Mouse (Mus musculus) T-helper 17 cell (primary cell): Measurements from ENCODE around the gene Dlgap4.

Experiments used
- in situ Hi-C, 2 experiments: fragments of 300-600 bp; cut with MboI, MseI; formaldehyde crosslinking; loops; 1 replicate in 1 of 2; 2 replicates in 1 of 2; pipeline ENCODE4 v1.15.1; 2025; ENCODE audit warnings: high pct_unique_total_duplicates in 2 of 2

The Dlgap4 gene

DNA sequence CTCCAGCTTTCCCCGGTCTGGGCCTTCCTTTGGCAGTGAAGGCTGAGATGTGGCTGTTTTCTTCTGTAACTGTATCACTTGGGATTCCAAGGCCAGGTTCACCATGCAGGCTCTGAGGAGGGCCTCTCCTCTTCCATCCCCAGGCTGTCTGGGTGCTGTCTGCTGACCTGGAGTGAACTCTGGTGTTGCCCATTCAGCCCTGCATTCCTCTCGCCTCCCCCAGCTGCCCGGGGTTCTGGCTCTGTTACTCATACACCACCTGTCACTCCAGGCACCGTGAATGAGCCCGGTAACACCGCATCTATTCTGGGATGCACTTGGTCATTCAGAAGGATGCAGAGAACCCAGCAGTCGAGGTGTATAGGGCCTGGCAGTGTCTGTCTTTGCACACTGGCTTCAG lies 123.3 kb downstream of the Dlgap4 start:
- in situ Hi-C loops: no loop called here

DNA sequence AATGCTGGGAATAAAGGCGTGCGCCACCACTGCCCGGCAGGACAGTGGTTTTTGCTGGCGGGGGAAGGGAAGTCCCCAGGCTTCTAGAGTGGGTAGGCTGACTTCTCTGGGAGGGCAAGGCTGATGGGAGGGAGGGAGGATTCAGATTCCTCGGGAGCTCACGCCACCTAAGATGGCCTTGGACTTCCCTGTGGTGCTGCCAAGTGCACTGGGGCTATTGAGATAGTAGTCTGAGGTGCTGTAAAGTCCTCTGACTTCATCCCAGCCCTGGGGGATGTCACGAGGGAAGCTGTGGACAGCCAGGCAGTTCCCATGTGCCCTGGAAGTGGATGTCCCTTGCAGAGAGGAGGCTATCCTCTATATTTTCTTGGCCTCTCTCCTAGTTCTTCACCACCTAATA lies 124.5 kb downstream of the Dlgap4 start:
- in situ Hi-C loops: no loop called here

DNA sequence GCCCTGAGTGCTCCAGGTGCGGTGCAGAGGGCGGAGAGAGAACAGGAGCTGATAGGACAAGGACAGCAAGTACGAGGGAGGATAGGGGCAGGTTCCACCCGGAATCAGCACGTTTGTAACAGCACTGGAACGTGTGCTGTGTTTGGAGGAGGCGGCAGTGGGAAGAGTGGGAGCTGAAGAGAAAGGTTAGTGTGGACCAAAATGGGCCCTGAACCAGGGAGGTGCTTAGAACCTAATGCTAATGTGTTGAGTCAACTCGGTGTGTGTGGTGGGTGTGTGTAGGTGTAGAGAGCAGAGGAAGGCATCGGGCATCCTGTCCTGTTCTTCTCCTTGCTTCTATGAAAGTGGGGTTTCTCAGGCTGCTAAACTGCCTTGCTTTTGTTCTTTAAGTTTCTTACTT lies 127.8 kb downstream of the Dlgap4 start:
- in situ Hi-C loops: no loop called here

DNA sequence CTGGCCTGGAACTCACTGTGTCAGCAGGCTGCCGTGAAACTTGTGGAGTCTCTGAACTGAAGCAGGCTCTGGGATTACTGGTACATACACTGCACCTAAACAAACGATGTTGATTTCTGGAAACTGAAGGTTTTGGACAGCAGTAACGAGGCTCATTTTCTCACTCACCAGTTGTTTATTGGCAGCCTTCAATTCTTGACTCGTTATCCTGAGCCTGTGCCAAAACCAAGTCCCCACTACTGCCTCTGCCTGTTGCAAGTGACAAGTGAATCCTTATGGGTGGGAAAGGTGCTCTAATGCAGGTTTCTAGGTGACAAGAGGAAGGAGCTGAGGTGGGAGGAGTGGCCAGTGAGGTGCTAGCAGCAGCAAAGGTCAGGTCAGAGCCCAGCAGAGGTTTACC lies 128.5 kb downstream of the Dlgap4 start:
- in situ Hi-C loops: no loop called here

DNA sequence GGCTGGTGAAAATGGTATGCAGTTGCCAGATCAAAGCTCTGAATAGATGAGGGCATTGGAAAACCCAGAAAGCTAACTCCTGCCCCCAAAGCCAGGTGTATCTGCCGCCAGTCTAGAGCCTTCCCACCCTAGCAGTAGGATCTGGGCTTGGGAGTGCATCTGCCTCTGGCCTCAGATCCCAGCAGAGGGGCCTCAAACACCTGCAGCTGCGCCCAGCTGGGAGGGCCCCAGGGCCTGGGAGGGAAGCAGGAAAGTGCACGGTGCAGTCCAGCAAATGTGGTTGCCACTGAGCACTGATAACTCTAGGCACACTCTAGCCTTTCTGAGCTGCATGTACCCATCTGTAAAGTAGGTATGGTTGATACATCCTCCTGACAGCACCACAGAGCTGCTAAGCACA lies 129.7 kb downstream of the Dlgap4 start:
- in situ Hi-C loops: no loop called here

DNA sequence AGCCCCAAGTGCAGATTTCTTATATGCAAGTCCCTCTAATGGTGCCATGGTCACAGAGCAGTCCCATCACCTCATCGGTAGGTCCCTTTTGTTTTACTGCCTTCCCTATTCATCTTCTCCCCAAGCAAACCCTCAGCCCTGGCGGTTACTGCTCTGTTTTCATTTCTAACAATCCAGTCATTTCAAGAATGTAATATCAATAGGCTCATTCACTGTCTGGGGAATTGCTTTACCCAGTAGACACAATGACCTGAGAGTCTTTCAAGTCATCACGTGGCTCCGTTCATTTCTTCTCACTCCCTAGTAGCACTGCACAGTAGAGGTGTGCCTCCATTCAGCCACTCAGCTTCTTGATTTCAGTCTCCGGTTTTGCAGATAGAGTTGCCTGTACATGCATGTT lies 130.9 kb downstream of the Dlgap4 start:
- in situ Hi-C loops: no loop called here

DNA sequence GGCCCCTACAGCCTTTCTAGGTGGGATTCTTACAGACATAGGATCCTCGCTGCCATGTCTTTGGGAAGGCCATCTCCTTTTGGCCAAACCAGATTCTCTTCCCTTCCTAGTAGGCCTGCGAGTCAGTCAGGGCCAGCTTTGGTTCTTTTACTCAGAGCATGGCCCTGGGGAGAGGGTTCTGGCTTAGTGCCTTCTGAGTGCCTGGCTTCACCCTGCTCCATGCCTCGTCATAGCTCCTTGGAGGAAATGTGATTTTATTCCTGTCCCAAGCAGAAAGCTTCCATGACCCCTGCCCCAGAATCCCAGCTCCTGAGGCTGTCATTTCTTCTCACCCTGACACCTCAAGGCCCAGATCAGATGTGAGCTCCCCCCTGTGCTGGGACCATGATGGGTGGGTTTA lies 133.8 kb downstream of the Dlgap4 start:
- in situ Hi-C loops: no loop called here

DNA sequence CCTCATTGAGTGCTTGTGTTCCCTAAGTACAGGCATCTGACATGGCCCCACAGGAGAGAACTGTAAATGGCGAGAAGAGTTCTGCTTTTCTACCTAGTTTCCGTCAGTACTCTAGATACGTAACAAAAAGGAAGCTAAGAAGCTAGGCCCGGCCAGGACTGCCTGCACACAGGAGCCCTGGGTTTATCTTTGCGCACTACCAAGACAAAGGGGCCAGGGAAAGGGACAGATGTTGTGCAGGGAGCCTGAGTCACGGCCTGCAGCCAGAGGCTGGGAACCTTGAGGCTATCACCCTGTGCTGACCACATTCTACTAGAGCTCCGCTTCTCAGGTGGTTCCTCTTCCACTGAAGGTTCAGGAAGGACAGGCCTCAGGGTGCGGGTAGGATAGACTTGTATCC lies 136.2 kb downstream of the Dlgap4 start:
- in situ Hi-C loops: no loop called here

DNA sequence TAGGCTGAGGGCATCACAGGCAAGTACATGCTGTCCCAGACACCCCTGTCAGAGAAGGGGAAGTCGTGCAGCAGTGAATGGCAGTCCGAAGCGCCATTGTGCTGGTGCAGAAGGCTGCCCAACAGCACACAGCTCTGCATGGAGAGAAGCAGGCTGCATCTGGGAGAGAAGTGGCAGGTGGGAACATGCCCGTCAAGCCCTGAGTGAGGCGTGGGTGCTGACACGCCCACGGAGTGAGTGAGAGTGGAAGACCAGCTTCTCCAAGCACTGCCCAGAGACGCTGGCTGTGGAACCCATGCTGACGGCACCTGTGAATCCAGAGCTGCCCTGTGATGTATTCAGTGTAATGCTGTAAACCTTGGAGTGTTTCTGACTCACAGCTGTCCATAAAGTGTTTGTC lies 143.4 kb downstream of the Dlgap4 start:
- in situ Hi-C loops: no loop called here

DNA sequence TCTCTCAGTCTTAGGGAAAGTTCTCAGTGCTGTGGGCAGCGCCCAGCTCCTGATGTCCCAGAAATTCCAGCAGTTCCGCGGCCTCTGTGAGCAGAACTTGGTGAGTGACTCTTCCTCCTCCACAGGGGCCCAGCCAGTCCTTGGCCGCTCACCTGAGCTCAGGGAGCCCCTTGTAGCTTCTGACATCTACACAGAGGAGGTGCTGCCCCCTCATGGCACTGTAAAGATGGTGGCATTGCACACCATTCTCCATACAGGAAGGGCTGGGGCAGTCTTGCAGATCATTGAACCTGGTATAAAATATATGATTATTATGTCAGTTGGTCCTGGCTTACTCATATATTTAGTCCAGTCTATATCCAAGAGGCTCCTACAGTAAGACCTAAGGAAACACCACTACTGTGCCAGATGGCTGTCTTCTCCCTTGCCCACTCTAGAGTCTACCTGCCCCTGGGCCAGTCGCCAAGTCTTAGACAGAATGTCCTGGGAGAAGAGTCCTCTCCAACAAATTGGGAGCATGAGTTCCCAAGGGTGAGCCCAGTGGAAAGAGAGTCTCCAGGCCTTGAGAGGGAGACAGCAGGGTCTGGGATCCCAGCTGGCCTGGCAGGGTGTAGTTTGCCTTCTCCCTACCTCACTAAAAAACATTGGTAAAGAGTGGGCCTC lies 147.5 kb downstream of the Dlgap4 start:
- in situ Hi-C loops: no loop called here

DNA sequence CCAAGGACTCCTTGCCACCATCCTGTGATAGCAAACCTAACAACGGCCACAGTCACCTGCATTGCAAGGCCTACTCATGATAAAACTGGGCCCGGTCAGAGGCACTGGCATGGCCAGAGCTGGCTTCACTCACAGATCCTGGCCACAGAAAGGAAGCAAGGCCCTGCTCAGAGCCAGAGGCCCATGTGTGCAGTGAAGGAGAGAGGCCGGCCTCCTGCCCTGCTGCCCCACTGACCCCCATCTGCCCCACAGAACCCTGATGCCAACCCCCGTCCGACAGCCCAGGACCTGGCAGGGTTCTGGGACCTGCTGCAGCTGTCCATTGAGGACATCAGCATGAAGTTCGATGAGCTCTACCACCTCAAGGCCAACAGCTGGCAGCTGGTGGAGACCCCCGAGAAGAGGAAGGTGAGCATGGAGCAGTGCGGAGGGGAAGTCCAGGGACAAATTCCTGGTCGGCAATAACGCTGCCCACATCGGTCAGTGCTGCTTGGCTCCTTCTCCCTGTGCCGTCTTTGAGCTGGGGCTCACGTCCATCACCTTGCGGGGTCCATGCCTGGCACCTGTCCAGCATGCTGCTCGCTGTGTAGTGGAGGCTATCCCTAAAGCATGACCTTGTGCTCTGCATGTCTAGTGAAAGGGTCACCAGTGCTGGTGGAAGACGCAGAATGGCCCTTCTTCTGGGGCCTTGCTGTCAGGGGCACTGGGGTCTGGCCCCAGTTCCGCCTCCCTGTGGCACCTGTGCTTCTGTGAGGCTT lies 148.2 kb downstream of the Dlgap4 start:
- in situ Hi-C loops: no loop called here

DNA sequence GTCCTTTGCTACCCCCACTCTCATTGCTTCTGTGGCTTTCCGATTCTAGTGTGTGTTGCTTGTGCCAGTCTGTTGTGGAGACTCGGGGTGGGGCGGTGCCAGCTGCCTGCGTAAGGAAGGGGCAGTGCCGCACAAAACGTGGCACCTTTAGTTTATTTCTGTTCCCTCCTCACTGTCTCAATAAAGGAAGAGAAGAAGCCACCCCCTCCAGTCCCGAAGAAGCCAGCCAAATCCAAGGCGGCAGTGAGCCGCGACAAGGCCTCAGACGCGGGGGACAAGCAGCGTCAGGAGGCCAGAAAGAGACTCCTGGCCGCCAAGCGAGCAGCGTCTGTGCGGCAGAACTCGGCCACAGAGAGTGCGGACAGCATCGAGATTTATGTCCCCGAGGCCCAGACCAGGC lies 149.0 kb downstream of the Dlgap4 start:
- in situ Hi-C loops: no loop called here

DNA sequence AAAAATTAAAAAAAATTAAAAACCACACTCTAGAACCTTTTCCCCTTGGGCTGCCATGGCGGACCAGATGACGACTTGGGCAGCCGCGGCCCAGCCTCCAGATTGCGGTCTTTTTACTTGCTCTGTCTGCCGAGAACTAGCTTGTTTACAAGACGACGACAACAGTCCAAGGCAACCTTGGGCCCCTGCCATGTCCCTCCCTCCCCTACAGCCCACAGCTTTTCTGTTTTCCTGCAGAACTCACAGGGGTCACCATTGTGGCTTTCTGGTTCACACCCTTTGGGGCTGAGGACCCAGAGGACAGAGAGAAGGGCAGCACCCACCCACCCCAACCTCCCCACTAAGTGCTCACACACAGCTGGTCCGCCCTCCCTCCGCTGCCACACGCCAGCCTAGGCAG lies 149.6 kb downstream of the Dlgap4 start:
- in situ Hi-C loops: no loop called here

DNA sequence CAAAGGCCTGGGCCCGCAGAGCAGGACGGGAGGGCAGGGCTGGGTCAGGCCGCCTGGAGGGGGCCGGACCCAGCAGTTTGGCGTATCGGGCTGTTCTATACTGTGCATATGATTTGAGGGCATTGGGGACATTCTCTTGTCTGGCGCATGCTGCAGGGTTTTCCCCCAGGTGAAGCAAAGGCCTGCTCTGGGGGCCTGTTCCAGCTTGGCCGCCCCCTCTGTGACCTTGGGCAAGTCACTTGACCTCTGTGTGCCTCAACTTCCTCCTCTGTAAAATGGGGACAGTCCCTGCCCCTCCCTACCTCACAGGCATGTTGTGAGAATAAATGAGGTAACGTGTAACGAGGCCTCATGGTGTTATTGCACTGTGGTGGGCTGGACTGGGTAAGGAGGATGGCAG lies 150.5 kb downstream of the Dlgap4 start:
- in situ Hi-C loops: no loop called here

DNA sequence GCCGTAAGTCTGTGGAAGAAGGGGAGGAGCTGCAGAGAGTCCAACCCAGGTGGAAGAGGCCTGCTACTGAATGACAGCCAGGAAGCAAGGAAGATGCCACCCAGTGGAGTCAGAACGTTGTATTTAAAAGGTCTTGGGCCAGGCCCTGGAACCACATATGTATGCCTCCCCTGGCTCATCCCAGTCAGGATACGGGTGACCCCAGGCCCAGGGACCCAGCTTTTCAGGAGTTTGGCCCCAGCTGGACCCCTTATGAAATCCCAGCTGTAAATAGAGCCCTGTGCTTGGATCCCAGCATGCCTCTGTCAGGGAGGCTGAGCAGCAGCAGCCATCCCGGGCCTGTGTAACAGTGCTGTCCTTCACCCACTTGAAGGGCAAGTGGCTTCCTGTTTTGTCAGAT lies 151.2 kb downstream of the Dlgap4 start:
- in situ Hi-C loops: no loop called here

DNA sequence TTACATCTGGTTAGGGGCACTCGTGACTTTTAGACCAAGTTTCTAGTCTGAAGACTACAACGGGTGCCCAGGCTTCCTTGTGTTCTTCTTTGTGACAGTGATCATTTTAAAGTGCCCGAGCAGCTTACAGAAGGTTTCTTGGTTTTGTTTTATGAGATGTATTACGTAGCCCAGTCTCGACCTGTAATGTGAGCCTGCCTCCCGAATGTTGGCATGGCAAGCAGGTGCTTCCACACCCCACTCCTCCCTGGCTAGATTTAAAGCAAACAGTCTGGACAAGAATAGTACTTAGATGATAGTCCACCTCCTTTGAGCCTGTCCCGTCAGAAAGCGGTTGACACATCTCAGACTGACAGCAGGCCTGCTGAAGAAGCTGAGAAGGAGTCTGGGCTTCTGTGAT lies 152.1 kb downstream of the Dlgap4 start:
- in situ Hi-C loops: no loop called here

DNA sequence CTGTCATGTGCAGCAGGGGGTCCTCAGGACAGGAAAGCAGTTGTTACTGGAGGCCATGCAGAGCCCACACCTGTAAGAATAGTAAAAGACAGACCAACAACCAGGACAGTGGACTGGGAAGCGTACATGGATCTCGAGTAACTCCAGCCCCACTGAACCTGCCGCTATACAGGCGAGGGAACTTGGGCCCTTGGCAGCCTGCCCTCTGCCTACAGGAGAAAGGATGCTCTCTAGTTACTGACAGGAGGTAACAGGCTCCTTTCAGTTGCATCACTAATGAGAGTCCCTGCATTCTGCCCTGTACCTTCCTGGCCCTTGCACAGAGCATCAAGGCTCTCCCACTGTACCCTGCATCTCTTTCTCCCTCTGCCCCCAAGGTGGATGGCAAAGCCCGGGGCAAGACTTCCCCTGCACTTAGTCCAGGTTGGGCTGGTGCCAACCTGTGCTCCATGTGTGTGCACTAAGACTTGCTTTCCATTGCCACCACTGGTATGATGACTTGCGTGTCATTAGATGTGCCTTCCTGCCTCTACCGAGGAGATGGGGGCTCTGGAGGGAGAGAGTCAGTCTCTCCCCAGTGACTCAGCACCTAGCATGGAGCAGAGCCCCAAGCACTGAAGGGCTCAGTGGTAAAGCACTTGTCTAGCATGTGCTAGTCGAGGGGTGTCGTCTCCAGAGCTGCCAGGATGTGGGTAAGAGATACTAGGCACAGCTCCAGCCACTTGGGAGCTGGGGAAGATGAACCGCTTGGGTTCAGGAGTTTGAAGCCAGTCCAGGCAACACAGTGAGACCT lies 152.9 kb downstream of the Dlgap4 start:
- in situ Hi-C loops: no loop called here

DNA sequence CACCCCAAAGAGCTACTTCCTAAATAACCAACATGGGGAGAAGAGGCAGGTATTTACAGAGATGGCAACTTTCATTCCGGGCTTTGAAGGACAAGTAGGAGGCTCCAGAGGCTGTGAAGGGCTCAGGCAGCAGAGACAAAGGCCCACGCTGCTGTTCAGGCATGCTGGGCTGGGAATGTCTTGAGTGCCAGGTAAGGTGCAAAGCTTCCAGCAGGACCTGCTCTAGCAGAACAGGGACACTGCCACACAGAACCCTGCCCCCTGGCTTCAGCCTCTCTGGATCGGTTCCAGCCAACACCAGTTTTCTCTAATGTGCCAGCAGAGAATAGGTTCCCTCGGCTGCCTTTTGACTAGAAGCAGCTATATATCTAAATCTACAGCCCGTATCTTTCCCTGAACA lies 153.6 kb downstream of the Dlgap4 start:
- in situ Hi-C loops: no loop called here

DNA sequence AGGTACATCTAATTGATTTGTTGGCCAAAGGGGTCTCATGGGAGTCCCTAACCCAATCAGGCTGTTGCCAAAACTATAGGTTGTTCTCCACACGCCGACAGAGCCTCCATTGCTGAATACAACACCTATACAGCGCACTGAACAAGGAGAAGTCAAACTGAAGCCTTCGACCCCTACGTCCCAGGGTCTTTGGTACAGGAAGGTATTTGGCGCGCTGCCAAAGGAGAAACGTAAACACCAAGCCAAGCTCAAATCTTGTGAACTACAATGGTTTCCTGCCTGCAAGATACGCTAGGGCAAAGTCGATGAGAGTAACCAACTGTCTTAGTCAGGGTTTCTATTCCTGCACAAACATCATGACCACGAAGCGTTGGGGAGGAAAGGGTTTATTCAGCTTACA lies 155.8 kb downstream of the Dlgap4 start:
- in situ Hi-C loops: no loop called here

DNA sequence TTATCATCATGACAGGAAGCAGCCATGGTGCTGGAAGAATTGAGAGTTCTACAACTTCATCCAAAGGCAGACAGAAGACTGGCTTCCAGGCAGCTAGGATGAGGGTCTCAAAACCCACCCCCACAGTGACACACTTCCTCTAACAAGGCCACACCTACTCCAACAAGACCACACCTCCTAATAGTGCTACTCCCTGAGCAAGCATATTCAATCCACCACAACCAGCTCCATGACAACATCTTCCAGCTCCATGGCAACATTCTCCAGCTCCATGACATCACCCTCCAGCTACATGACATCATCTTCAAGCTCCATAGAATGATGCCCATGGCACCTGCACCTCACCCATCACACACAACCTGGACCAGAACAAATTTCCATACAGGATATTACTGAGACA lies 160.0 kb downstream of the Dlgap4 start:
- in situ Hi-C loops: no loop called here

DNA sequence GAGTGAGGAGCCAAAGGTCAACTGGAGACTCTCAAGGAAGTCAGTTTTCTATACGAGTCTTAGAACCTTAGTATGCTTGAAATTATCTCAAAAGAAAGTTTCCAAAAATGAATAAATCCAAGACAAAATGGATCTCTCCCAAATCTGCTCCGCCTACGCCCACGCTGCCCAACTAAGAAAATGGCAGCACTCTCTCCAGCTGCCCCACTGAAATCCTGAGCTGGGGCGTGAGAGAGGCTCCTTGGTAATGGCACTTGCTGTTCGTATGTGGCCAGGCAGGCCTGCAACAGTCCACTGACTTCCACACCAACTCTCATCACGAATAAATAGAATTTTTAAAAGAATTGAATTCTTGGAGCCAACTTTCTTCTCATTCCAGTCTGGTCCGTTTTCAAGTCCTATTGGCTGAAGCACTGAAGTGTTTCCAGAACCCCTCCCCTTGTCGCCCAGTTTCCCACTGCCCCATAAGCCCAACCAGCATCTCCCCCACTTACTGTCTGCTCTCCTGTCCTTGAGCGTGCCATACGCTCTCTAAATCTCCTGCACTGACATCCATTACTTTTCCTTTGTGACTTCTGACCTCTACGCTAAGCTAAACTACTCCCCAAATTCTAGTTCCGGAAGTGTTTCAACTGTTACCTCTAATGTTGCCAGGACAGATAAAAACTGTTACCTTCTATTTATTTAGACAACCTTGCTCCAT lies 160.7 kb downstream of the Dlgap4 start:
- in situ Hi-C loops: no loop called here
